In the genomic region with DNA sequence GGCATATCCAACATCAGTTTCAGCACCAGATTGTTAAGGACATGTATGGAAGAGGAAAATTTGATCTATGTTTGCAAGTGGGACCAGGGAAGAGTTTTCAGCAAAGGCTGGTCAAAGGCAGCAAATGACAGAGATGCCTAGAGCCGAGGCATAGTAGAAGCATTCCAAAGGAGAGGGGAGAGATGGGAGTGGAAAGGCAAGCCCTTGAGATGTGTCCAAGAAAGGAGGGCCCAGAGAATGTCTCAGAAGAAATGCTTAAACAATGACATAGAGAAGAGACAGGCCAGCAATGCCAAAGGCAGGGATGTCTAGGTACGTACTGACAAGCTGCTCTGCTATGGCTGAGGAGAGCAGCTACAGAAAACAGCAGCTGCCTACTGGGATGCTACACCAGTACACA, we compare ENCODE assay signal across 21 mouse cellular contexts.
"Had no signal": no experiment of that assay in that cellular context is flagged by ENCODE, and none has a peak within 500 bp of the region (broad histone marks: within the 10 kb centered on the region; RNA-seq: fewer than 3 reads in every experiment).

No protein-coding gene starts in this region.

- H3K9me3 ChIP-seq: limb, embryonic 12.5 days; limb, embryonic 15.5 days; neural tube, embryonic 12.5 days; neural tube, embryonic 15.5 days; stomach, embryonic 15.5 days had no signal

- DNase-seq: kidney, adult 18-20 months; kidney, postnatal 25 days; liver, postnatal 0 days; lung, embryonic 14.5 days; midbrain, embryonic 14.5 days; right cerebral cortex, adult 18-20 months; right cerebral cortex, postnatal 14 days; right cerebral cortex, postnatal 4 days; spleen, adult 18-20 months; thymus, adult 2 months; thymus, postnatal 14 days; thymus, postnatal 4 days had no signal

- H3K9ac ChIP-seq: limb, embryonic 12.5 days; limb, embryonic 15.5 days; liver, embryonic 14.5 days; liver, postnatal 0 days; lung, embryonic 14.5 days; neural tube, embryonic 12.5 days; neural tube, embryonic 15.5 days; stomach, embryonic 15.5 days had no signal

- ATAC-seq: liver, postnatal 0 days had no signal

- H3K4me1 ChIP-seq: neural tube, embryonic 12.5 days; neural tube, embryonic 15.5 days had no signal

- H3K4me3 ChIP-seq: limb, embryonic 12.5 days; limb, embryonic 15.5 days; neural tube, embryonic 12.5 days; neural tube, embryonic 15.5 days; stomach, embryonic 15.5 days had no signal

- H3K36me3 ChIP-seq: limb, embryonic 12.5 days; limb, embryonic 15.5 days; neural tube, embryonic 12.5 days; neural tube, embryonic 15.5 days; stomach, embryonic 15.5 days had no signal

- H3K27me3 ChIP-seq: limb, embryonic 12.5 days; limb, embryonic 15.5 days; neural tube, embryonic 12.5 days; neural tube, embryonic 15.5 days; stomach, embryonic 15.5 days had no signal

- H3K4me2 ChIP-seq: limb, embryonic 12.5 days; limb, embryonic 15.5 days; liver, embryonic 11.5 days; lung, embryonic 14.5 days; midbrain, embryonic 11.5 days; neural tube, embryonic 12.5 days; neural tube, embryonic 15.5 days; stomach, embryonic 15.5 days had no signal

- H3K27ac ChIP-seq: kidney, postnatal 0 days; limb, embryonic 12.5 days; limb, embryonic 15.5 days; liver, embryonic 14.5 days; neural tube, embryonic 12.5 days; neural tube, embryonic 15.5 days; stomach, embryonic 15.5 days had no signal
